ENCODE assay signal across 17 mouse cellular contexts in the genomic region with DNA sequence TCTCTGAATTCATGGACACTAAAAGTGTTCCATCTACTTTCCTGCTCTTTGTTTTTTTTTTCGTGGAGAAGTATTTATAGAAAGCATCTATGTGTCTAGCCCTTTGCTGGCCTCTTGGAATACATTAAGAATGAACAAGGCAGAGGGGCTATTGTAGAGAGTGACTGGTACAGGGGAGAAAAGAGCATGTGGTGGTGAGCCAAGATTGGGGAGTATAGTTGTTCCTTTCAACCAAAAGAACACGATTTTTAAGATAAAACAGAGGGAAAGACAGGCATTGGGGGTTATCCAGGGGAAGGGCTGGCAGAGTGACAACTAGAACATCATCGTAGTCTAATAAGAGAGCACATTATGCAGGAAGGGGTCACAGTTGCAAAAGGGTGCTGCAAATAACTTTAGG.
"Had no signal": no experiment of that assay in that cellular context is flagged by ENCODE, and none has a peak within 500 bp of the region (broad histone marks: within the 10 kb centered on the region; RNA-seq: fewer than 3 reads in every experiment).

No protein-coding gene starts in this region.

- H3K27ac ChIP-seq: lung, embryonic 15.5 days; macrophage; midbrain, embryonic 13.5 days; neural tube, embryonic 12.5 days; stomach, embryonic 15.5 days; stomach, postnatal 0 days had no signal

- H3K4me2 ChIP-seq: lung, embryonic 15.5 days; midbrain, embryonic 11.5 days; midbrain, embryonic 13.5 days; neural tube, embryonic 12.5 days; stomach, embryonic 15.5 days had no signal

- H3K36me3 ChIP-seq: lung, embryonic 15.5 days; midbrain, embryonic 13.5 days; neural tube, embryonic 12.5 days; stomach, embryonic 15.5 days had no signal

- ATAC-seq: liver, postnatal 0 days; lung, postnatal 0 days; midbrain, embryonic 13.5 days had no signal

- H3K4me3 ChIP-seq: lung, embryonic 15.5 days; megakaryocyte, embryonic 14.5 days; midbrain, embryonic 13.5 days; neural tube, embryonic 12.5 days; stomach, embryonic 15.5 days had no signal

- H3K4me1 ChIP-seq: lung, embryonic 15.5 days; megakaryocyte, embryonic 14.5 days; neural tube, embryonic 12.5 days; stomach, embryonic 15.5 days had no signal

- H3K27me3 ChIP-seq: lung, embryonic 15.5 days; megakaryocyte, embryonic 14.5 days; midbrain, embryonic 13.5 days; neural tube, embryonic 12.5 days; stomach, embryonic 15.5 days had no signal

- H3K9me3 ChIP-seq: lung, embryonic 15.5 days; midbrain, embryonic 13.5 days; neural tube, embryonic 12.5 days; stomach, embryonic 15.5 days had no signal

- H3K9ac ChIP-seq: liver, postnatal 0 days; lung, embryonic 15.5 days; midbrain, embryonic 13.5 days; neural tube, embryonic 12.5 days; stomach, embryonic 15.5 days had no signal

- DNase-seq: liver, postnatal 0 days; lung, adult 2 months; lung, postnatal 14 days; lung, postnatal 36 days; right cerebral cortex, postnatal 14 days; thymus, adult 2 months; thymus, postnatal 25 days; thymus, postnatal 4 days had no signal
